Mouse (Mus musculus) heart, embryonic 16.5 days (tissue): Measurements from ENCODE around the gene Arid4a. TPM values are rescaled to one million over a fixed set of nuclear protein-coding genes. Genes with fewer than 3 reads are reported as not detected.
A peak's percentile ranks its signal among the peaks of the same experiment; 100 is the strongest.

ENCODE experiments used
- ATAC-seq: fragments of 200-750 bp; cut with Nextera tagmentation; replicated peaks from 2 replicates; pipeline ENCODE4 v1.8.0; 2017; ENCODE audit warnings: moderate number of reproducible peaks; ENCODE audit not compliant: insufficient read depth, low FRiP score; ENCODE audit errors: extremely low read depth
- H3K27ac ChIP-seq: fragments of 300-500 bp; sonication (generic); 2 replicates; pipeline ENCODE4 v1.5.1; 2014; ENCODE audit warnings: mild to moderate bottlenecking, low read length, control low read depth, moderate library complexity
- H3K27me3 ChIP-seq: fragments of 300-500 bp; sonication (generic); 2 replicates; pipeline ENCODE4 v1.6.1; 2014; ENCODE audit warnings: low read length, mixed read lengths; ENCODE audit not compliant: control insufficient read depth, insufficient read depth
- H3K36me3 ChIP-seq: fragments of 300-500 bp; sonication (generic); 2 replicates; pipeline ENCODE4 v1.6.1; 2014; ENCODE audit not compliant: control insufficient read depth, insufficient read depth
- H3K4me1 ChIP-seq: fragments of 300-500 bp; sonication (generic); 2 replicates; pipeline ENCODE4 v1.6.1; 2014; ENCODE audit warnings: low read length, mixed read lengths; ENCODE audit not compliant: control insufficient read depth, insufficient read depth
- H3K4me2 ChIP-seq: fragments of 300-500 bp; sonication (generic); 2 replicates; pipeline ENCODE4 v1.6.1; 2014; ENCODE audit warnings: low read depth, mild to moderate bottlenecking, control low read depth, low read length
- H3K4me3 ChIP-seq: fragments of 300-500 bp; sonication (generic); 2 replicates; pipeline ENCODE4 v1.5.1; 2014; ENCODE audit warnings: mild to moderate bottlenecking, control low read depth, low read length
- H3K9ac ChIP-seq: fragments of 300-500 bp; sonication (generic); 2 replicates; pipeline ENCODE4 v1.6.1; 2014; ENCODE audit warnings: low read length, control low read depth
- H3K9me3 ChIP-seq: fragments of 300-500 bp; sonication (generic); replicated peaks from 2 replicates; pipeline ENCODE4 v1.6.1; 2016; ENCODE audit warnings: low read length; ENCODE audit not compliant: control insufficient read depth
- WGBS: fragments of 180-500 bp; shearing (Covaris S2); extraction: QIAGEN DNeasy Blood & Tissue Kit; methylation state at CpG from one replicate; pipeline ENCODE4 v1.1.7; 2014; 5-methylcytosine and 5-hydroxymethylcytosine counted together
- polyA plus RNA-seq: library from polyadenylated mRNA; unstranded; fragments of >200 nt; fragmentation: Nextera tagmentation; extraction: Ambion mirVana; gene quantifications from 2 replicates; pipeline ENCODE4 v1.2.1, GENCODE M21; 2015

Gene Arid4a
- polyA plus RNA-seq, 1 experiment from 2014 or later, result 29.3 TPM

DNA sequence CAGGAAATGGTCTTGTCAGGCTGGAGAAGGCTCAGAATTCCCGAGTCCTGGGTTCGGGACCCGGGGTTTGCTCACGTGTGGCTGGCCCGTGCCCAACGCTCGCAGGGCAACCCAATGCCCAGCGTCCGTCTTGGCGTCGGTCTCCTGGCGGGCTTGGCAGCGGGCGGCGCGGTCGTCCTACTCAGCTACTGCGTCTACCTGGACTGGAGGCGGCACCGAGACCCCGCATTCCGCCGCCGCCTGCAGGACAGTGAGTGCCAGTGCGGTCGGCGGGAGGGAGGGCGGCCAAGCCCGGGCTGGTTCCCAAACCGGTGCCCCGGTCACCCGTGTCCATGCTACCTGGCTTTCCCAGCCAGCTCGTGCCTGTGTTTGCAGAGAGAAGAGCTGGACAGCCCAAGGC lies 95.5 kb downstream of the Arid4a start, which contains the start of gene Tomm20l:
Gene Tomm20l (plus strand): TSS at position 98 of the 400 bp plus-strand sequence.
- H3K4me3 ChIP-seq, result peak within 1 kb of the TSS; percentile 35
- H3K9me3 ChIP-seq, result no peaks in the 10 kb centered on the region
- WGBS, result 10% methylated on average over 33 of the region's 33 CpGs
- no peak for ATAC-seq
- peak within 1 kb of the TSS; percentile 63 for H3K4me2 ChIP-seq
- no peaks in the 10 kb centered on the region for H3K27me3 ChIP-seq
- no peaks in the 10 kb centered on the region for H3K36me3 ChIP-seq
- no peak within 1 kb of the TSS for H3K27ac ChIP-seq
- H3K4me1 ChIP-seq, result peaks cover 22% of the 10 kb centered on the region
- peak within 1 kb of the TSS; percentile 11; the same call in 1 of the 2 replicates for H3K9ac ChIP-seq

DNA sequence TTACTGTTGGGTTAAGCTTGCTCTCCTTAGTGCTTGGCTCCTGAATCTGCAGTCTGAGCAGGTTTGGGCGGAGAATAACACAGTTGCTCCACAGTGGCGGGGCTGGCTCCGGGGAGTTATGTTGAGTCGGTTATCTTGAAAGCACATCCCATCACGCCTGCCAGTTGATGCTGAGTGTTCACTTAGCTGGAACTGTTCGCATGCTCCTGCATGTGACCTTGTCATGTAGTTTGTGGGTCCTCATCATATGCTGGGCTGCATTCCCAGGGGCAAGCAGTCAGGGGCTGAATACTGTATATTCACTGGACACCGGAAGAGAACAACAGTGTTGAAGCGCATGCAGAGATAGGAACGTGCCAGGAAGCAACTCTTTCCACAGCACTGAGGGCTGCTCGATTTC lies 97.3 kb downstream of the Arid4a start:
- ATAC-seq, result peak; percentile 56; the same call in 1 of the 2 replicates
- peak overlapping the region; percentile 5; the same call in 1 of the 2 replicates for H3K27ac ChIP-seq

DNA sequence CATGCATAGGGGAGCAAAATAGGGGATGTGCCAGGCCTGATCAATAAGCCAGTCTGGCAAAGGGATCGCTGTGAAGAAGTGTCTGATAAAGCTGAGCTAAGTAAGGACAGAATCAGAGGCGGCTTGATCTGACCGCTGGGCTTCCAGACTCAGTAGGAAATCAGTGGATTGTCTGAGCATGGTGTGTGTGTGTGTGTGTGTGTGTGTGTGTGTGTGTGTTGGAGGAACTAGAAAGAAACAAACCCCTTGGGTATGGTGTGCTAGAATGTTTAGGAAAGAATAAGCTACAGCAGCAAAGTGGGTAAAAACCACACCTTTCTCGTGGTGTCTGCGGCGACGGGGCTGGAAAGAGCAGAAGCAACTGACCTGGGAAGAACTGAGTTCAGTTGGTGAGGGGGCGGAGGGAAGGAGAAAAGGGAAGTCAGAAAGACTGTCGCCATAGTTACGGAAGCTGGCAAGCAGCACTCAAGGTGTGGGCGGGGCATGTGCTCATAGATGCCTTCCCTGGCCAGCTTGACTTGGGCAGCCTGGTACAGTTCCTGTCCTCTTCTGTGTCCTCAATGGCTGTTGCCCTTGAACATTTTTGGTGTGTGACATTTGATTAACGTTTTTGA lies 98.0 kb downstream of the Arid4a start:
- 33% methylated on average over 12 of the region's 12 CpGs for WGBS
- peak overlapping the region; percentile 8 for H3K9ac ChIP-seq
- ATAC-seq, result peak; percentile 53; the same call in 1 of the 2 replicates
- no peaks in the 10 kb centered on the region for H3K9me3 ChIP-seq
- H3K36me3 ChIP-seq, result no peaks in the 10 kb centered on the region
- peak overlapping the region; percentile 57 for H3K4me2 ChIP-seq
- H3K27ac ChIP-seq, result peak overlapping the region; percentile 4; the same call in 1 of the 2 replicates
- H3K27me3 ChIP-seq, result no peaks in the 10 kb centered on the region
- H3K4me3 ChIP-seq, result peak overlapping the region; percentile 19
- H3K4me1 ChIP-seq, result peaks cover 25% of the 10 kb centered on the region

More for the DNA sequence above, 97.3 kb downstream of the Arid4a start:
- Histone ChIP-seq H3K4me2 (peak overlapping the region; percentile 57), H3K36me3 (no peaks in the 10 kb centered on the region), H3K4me3 (peak overlapping the region; percentile 19), H3K9ac (peak overlapping the region; percentile 8), H3K9me3 (no peaks in the 10 kb centered on the region), H3K27me3 (no peaks in the 10 kb centered on the region), H3K4me1 (peaks cover 25% of the 10 kb centered on the region)
- WGBS, result 25% methylated on average over 10 of the region's 10 CpGs

DNA sequence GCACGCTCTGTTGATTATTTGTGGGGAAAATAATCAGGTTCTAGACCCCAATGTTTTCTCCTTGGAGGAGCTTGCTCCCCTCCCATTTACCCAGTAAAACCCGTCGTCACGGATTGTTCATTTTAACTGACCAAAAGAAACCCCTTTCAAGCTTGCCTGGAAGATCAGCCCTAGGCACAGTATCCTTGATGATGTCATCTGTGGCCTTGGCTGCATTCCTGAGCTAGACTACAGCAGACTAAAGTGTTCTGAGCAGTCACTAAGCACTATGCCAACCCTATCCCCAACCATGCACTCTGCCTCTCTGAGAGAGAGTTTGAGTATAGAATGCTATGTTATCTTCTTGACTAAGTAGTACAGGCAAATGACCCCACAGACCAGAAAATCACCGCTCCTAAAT lies 100.6 kb downstream of the Arid4a start:
- Histone ChIP-seq H3K27me3 (no peaks in the 10 kb centered on the region), H3K27ac (no peak overlapping the region), H3K4me3 (no peak overlapping the region), H3K4me2 (no peak overlapping the region), H3K4me1 (peaks cover 24% of the 10 kb centered on the region), H3K9ac (no peak overlapping the region), H3K36me3 (no peaks in the 10 kb centered on the region), H3K9me3 (no peaks in the 10 kb centered on the region)
- 79% methylated on average over 5 of the region's 5 CpGs for WGBS
- ATAC-seq, result no peak

DNA sequence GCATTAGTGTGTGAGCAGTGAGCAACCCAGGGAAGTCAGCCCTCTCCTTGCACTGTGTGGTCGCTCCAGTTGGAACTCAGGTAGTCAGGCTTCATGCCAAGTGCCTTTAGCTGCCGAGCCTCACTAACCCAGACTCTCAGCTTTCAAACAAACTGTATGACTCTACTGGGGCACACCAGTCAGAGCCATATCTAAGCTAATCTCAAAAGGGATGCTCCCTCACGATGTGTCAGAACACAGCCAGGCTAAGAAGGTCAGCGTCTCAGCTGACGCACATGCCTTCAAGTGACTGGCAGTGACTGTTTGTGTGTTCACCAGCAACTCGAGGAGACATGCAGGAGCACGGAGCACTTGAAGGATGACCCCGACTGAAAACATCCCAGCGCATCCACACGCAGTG lies 106.9 kb downstream of the Arid4a start:
- no peak overlapping the region for H3K4me2 ChIP-seq
- 82% methylated on average over 10 of the region's 10 CpGs for WGBS
- no peaks in the 10 kb centered on the region for H3K27me3 ChIP-seq
- H3K36me3 ChIP-seq, result peaks cover 30% of the 10 kb centered on the region
- no peaks in the 10 kb centered on the region for H3K9me3 ChIP-seq
- H3K4me3 ChIP-seq, result no peak overlapping the region
- no peak overlapping the region for H3K9ac ChIP-seq
- ATAC-seq, result no peak
- no peak overlapping the region for H3K27ac ChIP-seq
- H3K4me1 ChIP-seq, result no peaks in the 10 kb centered on the region

DNA sequence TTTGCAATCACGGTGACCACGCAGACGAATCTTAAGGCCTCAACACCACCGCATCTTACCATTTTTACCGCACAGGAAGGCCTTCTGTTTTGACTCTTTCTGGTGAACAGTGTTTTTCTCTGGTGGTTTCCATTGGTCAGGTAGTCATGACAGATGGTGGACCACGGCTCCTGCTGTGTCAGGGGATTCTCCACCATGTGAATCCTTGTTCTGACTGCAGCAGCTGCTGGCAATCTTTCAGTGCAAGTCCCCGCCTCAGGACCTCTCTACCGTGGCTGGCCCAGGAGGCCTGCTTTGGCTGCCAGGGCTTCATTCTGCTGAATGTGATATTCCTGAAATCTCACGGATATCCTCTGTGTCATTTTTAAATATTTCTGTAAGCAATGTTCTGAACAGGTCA lies 107.5 kb downstream of the Arid4a start:
- Histone ChIP-seq H3K4me1 (no peaks in the 10 kb centered on the region), H3K36me3 (peaks cover 30% of the 10 kb centered on the region), H3K4me2 (no peak overlapping the region), H3K27me3 (no peaks in the 10 kb centered on the region), H3K27ac (no peak overlapping the region), H3K9me3 (no peaks in the 10 kb centered on the region), H3K4me3 (no peak overlapping the region), H3K9ac (no peak overlapping the region)
- ATAC-seq, result no peak
- WGBS, result 87% methylated on average over 9 of the region's 9 CpGs

DNA sequence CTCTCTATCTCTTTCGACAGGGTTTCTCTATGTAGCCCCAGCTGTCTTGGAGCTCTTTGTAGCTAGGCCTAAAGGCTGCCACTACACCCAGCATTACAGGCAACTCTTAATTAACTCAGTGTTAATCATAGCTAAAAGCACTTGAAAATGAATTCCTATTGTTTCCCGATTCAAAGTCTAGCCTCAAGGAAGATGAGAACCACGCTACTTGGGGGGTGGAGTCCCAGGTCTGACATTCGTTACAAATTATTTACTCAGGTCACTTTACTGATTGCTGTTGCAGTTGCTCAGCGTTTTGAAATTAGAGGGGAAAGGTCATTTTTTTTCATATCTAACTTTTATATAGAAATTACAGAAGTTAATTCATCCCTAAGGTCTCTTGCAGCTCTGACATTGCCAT lies 119.8 kb downstream of the Arid4a start:
- H3K9ac ChIP-seq, result peak overlapping the region; percentile 92
- H3K36me3 ChIP-seq, result peaks cover 11% of the 10 kb centered on the region
- no peak overlapping the region for H3K27ac ChIP-seq
- H3K4me2 ChIP-seq, result peak overlapping the region; percentile 86
- H3K27me3 ChIP-seq, result no peaks in the 10 kb centered on the region
- H3K4me3 ChIP-seq, result peak overlapping the region; percentile 84
- no peak for ATAC-seq
- WGBS, result 24% methylated on average over 5 of the region's 5 CpGs
- H3K4me1 ChIP-seq, result peaks cover 20% of the 10 kb centered on the region
- no peaks in the 10 kb centered on the region for H3K9me3 ChIP-seq

DNA sequence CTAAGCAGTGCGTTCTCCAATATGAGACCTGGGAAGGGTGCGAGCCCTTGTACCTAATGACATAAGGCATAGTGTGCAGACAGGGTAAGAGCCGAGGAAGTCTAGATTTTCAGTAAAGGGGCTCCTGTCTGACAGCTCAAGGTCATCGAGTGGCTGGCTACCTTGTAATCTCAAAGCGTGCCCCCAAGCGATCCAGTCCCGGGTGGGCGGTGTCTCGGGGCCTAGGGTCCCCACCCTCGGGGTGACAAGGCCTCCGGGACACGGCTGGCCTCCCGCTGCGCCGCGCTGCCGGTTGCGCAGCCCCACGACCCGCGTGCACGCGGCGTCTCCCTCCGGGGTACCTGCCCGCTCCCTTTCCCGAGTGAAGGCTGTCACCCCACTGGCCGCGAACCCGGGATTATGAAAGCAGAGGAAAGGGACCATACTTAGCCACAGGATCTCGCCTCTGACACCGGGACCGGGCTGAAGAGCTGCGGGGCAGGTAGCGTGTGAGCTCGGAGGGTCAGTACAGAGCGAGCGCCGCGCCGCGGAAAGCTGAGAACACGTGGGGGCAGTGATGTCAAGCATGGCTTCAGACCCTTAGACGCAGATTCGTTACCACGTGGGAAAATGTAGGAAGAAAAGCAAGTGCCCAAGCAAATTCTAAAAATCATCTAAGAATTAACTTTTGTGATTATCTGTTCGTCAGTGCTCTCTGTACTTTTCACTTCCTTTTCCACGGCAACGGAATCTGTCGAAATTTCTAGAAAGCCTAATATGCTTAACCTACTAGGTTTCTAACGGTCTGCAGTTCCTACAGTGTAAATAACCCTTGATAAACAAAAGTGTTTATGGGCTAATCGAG lies 120.6 kb downstream of the Arid4a start, which contains the start of the genes Timm9 and 2700049A03Rik:
Gene Timm9 (minus strand): TSS at position 555 of the 844 bp plus-strand sequence.
Gene 2700049A03Rik (plus strand): TSS at position 719 of the 844 bp plus-strand sequence.
- WGBS, result under 1% methylated on average over 52 of the region's 52 CpGs
- Histone ChIP-seq H3K36me3 (peaks cover 16% of the 10 kb centered on the region), H3K9me3 (no peaks in the 10 kb centered on the region), H3K4me1 (peaks cover 20% of the 10 kb centered on the region), H3K9ac (peak within 1 kb of the TSS; percentile 92), H3K4me2 (peak within 1 kb of the TSS; percentile 99), H3K27ac (peak within 1 kb of the TSS; percentile 85), H3K4me3 (peak within 1 kb of the TSS; percentile 84), H3K27me3 (no peaks in the 10 kb centered on the region)
- peak; percentile 91 for ATAC-seq
